8 mouse cellular contexts compared by ENCODE assay signal in the genomic region with DNA sequence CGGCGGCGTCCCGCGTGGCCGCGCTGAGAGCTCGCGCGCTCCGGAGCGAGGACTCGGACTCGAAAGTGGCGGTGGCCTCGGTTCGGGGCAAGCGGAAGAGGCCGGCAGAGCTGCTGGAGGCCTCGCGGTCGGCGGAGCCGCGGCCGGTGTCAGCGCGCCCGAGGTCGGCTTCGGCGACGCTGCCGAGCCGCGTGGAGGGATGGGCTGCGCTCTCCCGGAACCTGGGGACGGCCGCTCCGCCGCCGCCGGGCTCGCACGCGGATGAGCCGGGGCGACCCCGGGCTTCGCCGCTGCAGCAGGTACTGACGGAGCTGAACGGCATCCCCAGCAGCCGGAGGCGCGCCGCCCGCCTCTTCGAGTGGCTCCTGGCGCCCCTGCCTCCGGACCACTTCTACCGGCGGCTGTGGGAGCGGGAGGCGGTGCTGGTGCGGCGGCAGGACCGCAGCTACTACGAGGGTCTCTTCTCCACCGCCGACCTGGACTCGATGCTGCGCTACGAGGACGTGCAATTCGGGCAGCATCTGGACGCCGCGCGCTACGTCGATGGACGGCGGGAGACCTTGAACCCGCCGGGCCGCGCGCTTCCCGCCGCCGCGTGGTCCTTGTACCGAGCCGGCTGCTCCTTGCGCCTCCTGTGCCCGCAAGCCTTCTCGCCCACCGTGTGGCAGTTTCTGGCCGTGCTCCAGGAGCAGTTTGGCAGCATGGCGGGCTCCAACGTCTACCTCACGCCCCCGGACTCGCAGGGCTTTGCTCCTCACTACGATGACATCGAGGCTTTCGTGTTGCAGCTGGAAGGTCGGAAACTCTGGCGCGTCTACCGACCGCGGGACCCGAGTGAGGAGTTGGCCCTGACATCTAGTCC. TPM values are rescaled to one million over a fixed set of nuclear protein-coding genes. Genes with fewer than 3 reads are reported as not detected.
DNase-seq lines count a peak whose midpoint lies in the region; ATAC-seq and TF ChIP-seq lines count a peak whose summit lies in the region.

No protein-coding gene starts in this region.

- peak overlapping the region; percentile 83 for H3K9ac ChIP-seq in heart, embryonic 11.5 days (ENCODE audit: low read depth, low read length)
- peak overlapping the region; percentile 79 for H3K9ac ChIP-seq in liver, postnatal 0 days (replicated peaks)

- H3K36me3 ChIP-seq in heart, embryonic 11.5 days (ENCODE audit: control insufficient read depth, insufficient read depth, low read length): peaks cover 4% of the 10 kb centered on the region
- H3K36me3 ChIP-seq in liver, postnatal 0 days (replicated peaks; ENCODE audit: insufficient read depth, low read length): no peaks in the 10 kb centered on the region

- peak; percentile 22 to 34 for DNase-seq in CD8-positive naive resting alpha-beta T cell, adult 2 months (ENCODE audit: low read depth in 2 of 2, low spot score in 2 of 2)
- peak; percentile 43 to 55 for DNase-seq in adrenal gland, adult 18-20 months (ENCODE audit: low spot score in 2 of 2)
- DNase-seq in embryo, embryonic 9.5 days (ENCODE audit: extremely low spot score): peak; percentile 57
- peak; percentile 47 for DNase-seq in kidney, postnatal 14 days
- DNase-seq in liver, postnatal 0 days: peak; percentile 55
- DNase-seq in ovary, adult 18-20 months (ENCODE audit: low spot score): peak; percentile 17
- DNase-seq in thymus, postnatal 36 days: peak; percentile 38 to 56

- H3K27me3 ChIP-seq in heart, embryonic 11.5 days (ENCODE audit: control insufficient read depth, insufficient read depth, low read length): no peaks in the 10 kb centered on the region
- no peaks in the 10 kb centered on the region for H3K27me3 ChIP-seq in liver, postnatal 0 days (ENCODE audit: insufficient read depth, low read length)

- TF ChIP-seq CTCF in liver, postnatal 0 days (IDR thresholded peaks at IDR 0.05; ENCODE audit: low read depth): no peak

- under 1% methylated on average over 114 of the region's 116 CpGs for WGBS in heart, embryonic 11.5 days (ENCODE audit: insufficient replicate concordance)
- WGBS in liver, postnatal 0 days (ENCODE audit: insufficient replicate concordance): under 1% methylated on average over 105 of the region's 116 CpGs

- peaks cover 20% of the 10 kb centered on the region for H3K4me1 ChIP-seq in heart, embryonic 11.5 days (ENCODE audit: control insufficient read depth, insufficient read depth, low read length)
- H3K4me1 ChIP-seq in liver, postnatal 0 days (ENCODE audit: insufficient read depth): peaks cover 35% of the 10 kb centered on the region

- no peaks in the 10 kb centered on the region for H3K9me3 ChIP-seq in heart, embryonic 11.5 days (replicated peaks; ENCODE audit: control insufficient read depth, low read length)
- no peaks in the 10 kb centered on the region for H3K9me3 ChIP-seq in liver, postnatal 0 days (ENCODE audit: low read length)

- H3K4me2 ChIP-seq in heart, embryonic 11.5 days: peak overlapping the region; percentile 93
- peak overlapping the region; percentile 98 for H3K4me2 ChIP-seq in liver, postnatal 0 days (ENCODE audit: low read depth, low read length)

- peak overlapping the region; percentile 79 for H3K4me3 ChIP-seq in heart, embryonic 11.5 days (ENCODE audit: low read depth, low read length)
- peak overlapping the region; percentile 77 for H3K4me3 ChIP-seq in liver, postnatal 0 days (ENCODE audit: low read depth, low read length)

- H3K27ac ChIP-seq in heart, embryonic 11.5 days (ENCODE audit: low read depth, low read length): peak overlapping the region; percentile 74
- H3K27ac ChIP-seq in liver, postnatal 0 days (ENCODE audit: low read depth): peak overlapping the region; percentile 88

- TF ChIP-seq EP300 in liver, postnatal 0 days (IDR thresholded peaks at IDR 0.05; ENCODE audit: low read depth): no peak

- ATAC-seq in heart, embryonic 11.5 days (replicated peaks; ENCODE audit: insufficient number of reproducible peaks, low FRiP score, low TSS enrichment): peak; percentile 41
- ATAC-seq in liver, postnatal 0 days: peak; percentile 58

RNA-seq across cellular contexts. Expression of gene Riox1, which starts 0.7 kb away (rescaled TPM):
- 10 to 100 TPM; 15.2 to 16.4 TPM for total RNA-seq in adrenal gland, adult 18-20 months (2021)
- polyA plus RNA-seq in heart, embryonic 11.5 days (2014; fragmentation: Nextera tagmentation; extraction: Ambion mirVana): 9.6 and 10.4 TPM in 2 replicates
- 6.2 and 8.1 TPM in 2 replicates for polyA plus RNA-seq in liver, postnatal 0 days (2015; fragmentation: Nextera tagmentation; extraction: Ambion mirVana)

RNA-seq across cellular contexts. Expression of gene Numb, which starts 29.3 kb away (rescaled TPM):
- 10 to 100 TPM; 51.9 to 57.5 TPM for total RNA-seq in adrenal gland, adult 18-20 months (2021)
- polyA plus RNA-seq in heart, embryonic 11.5 days (2014; fragmentation: Nextera tagmentation; extraction: Ambion mirVana): 34.3 and 41.7 TPM in 2 replicates
- 13.0 and 14.5 TPM in 2 replicates for polyA plus RNA-seq in liver, postnatal 0 days (2015; fragmentation: Nextera tagmentation; extraction: Ambion mirVana)

RNA-seq across cellular contexts. Expression of gene Heatr4, which starts 33.6 kb away (rescaled TPM):
- total RNA-seq in adrenal gland, adult 18-20 months (2021): not detected
- not detected in 2 replicates for polyA plus RNA-seq in heart, embryonic 11.5 days (2014; fragmentation: Nextera tagmentation; extraction: Ambion mirVana)
- polyA plus RNA-seq in liver, postnatal 0 days (2015; fragmentation: Nextera tagmentation; extraction: Ambion mirVana): not detected in 2 replicates

RNA-seq across cellular contexts. Expression of gene Acot2, which starts 36.6 kb away (rescaled TPM):
- 10 to 100 TPM; 19.2 to 38.5 TPM for total RNA-seq in adrenal gland, adult 18-20 months (2021)
- 33.0 and 35.5 TPM in 2 replicates for polyA plus RNA-seq in heart, embryonic 11.5 days (2014; fragmentation: Nextera tagmentation; extraction: Ambion mirVana)
- polyA plus RNA-seq in liver, postnatal 0 days (2015; fragmentation: Nextera tagmentation; extraction: Ambion mirVana): 32.8 and 39.4 TPM in 2 replicates

RNA-seq across cellular contexts. Expression of gene Acot1, which starts 58.2 kb away (rescaled TPM):
- 10 to 100 TPM in 1 of 2 experiments, 1 to 10 TPM in 1; 8.5 to 12.6 TPM for total RNA-seq in adrenal gland, adult 18-20 months (2021)
- polyA plus RNA-seq in heart, embryonic 11.5 days (2014; fragmentation: Nextera tagmentation; extraction: Ambion mirVana): 19.3 and 20.7 TPM in 2 replicates
- 87.8 and 106 TPM in 2 replicates for polyA plus RNA-seq in liver, postnatal 0 days (2015; fragmentation: Nextera tagmentation; extraction: Ambion mirVana)

Comparison
In these comparisons a context has a peak if more than half of its experiments do, and no peak if none do; other contexts are left out.
1. Peak in every context shown above with its lines: DNase-seq, ATAC-seq, H3K4me3 ChIP-seq and H3K27ac ChIP-seq.